Mouse (Mus musculus) heart, embryonic 14.5 days (tissue): ENCODE measurements around the gene Sap30bp. TPM values are rescaled to one million over a fixed set of nuclear protein-coding genes. Genes with fewer than 3 reads are reported as not detected.
A peak's percentile ranks its signal among the peaks of the same experiment; 100 is the strongest.

Experiments used
- ATAC-seq: fragments of 200-750 bp; cut with Nextera tagmentation; 2 replicates; pipeline ENCODE4 v1.8.0; 2017; ENCODE audit warnings: low read depth, moderate TSS enrichment; ENCODE audit not compliant: insufficient number of reproducible peaks, insufficient read depth, low FRiP score
- H3K27ac ChIP-seq, 2 experiments: fragments of 200-500 bp in 1 of 2; fragments of 300-500 bp in 1 of 2; sonication (generic) in 1 of 2; replicated peaks in 1 of 2; 2 replicates each; pipeline ENCODE4 v1.5.1; 2012 to 2014; ENCODE audit warnings: low read depth in 2 of 2, low read length in 2 of 2, control low read depth in 1 of 2, mild to moderate bottlenecking in 1 of 2, mixed read lengths in 1 of 2; ENCODE audit not compliant: control insufficient read depth in 1 of 2, insufficient read depth in 1 of 2
- H3K27me3 ChIP-seq: fragments of 300-500 bp; sonication (generic); 2 replicates; pipeline ENCODE4 v1.6.1; 2014; ENCODE audit warnings: mild to moderate bottlenecking, low read length, control low read depth; ENCODE audit not compliant: control insufficient read depth, insufficient read depth
- H3K36me3 ChIP-seq: fragments of 300-500 bp; sonication (generic); 2 replicates; pipeline ENCODE4 v1.6.1; 2014; ENCODE audit warnings: mild to moderate bottlenecking, control low read depth, low read length, mixed read lengths; ENCODE audit not compliant: control insufficient read depth, insufficient read depth
- H3K4me1 ChIP-seq, 2 experiments: fragments of 200-500 bp in 1 of 2; fragments of 300-500 bp in 1 of 2; sonication (generic) in 1 of 2; 2 replicates each; pipeline ENCODE4 v1.6.1; 2012 to 2014; ENCODE audit warnings: low read length in 2 of 2, control low read depth in 1 of 2, mixed read lengths in 1 of 2; ENCODE audit not compliant: control insufficient read depth in 2 of 2, insufficient read depth in 2 of 2
- H3K4me2 ChIP-seq: fragments of 300-500 bp; sonication (generic); 2 replicates; pipeline ENCODE4 v1.6.1; 2014; ENCODE audit warnings: mild to moderate bottlenecking, low read length
- H3K4me3 ChIP-seq, 2 experiments: fragments of 200-500 bp in 1 of 2; fragments of 300-500 bp in 1 of 2; sonication (generic) in 1 of 2; 2 replicates each; pipeline ENCODE4 v1.5.1; 2012 to 2014; ENCODE audit warnings: low read length in 2 of 2, mild to moderate bottlenecking in 2 of 2, control low read depth in 1 of 2, low read depth in 1 of 2, moderate library complexity in 1 of 2; ENCODE audit not compliant: control insufficient read depth in 1 of 2, insufficient read depth in 1 of 2
- H3K9ac ChIP-seq: fragments of 300-500 bp; sonication (generic); 2 replicates; pipeline ENCODE4 v1.6.1; 2014; ENCODE audit warnings: mild to moderate bottlenecking, low read length
- H3K9me3 ChIP-seq: fragments of 300-500 bp; sonication (generic); 2 replicates; pipeline ENCODE4 v1.6.1; 2016; ENCODE audit warnings: low read length, control low read depth; ENCODE audit not compliant: control insufficient read depth
- whole genome bisulfite sequencing: fragments of 180-500 bp; shearing (Covaris S2); extraction: QIAGEN DNeasy Blood & Tissue Kit; methylation state at CpG from one replicate; pipeline ENCODE4 v1.1.7; 2014; 5-methylcytosine and 5-hydroxymethylcytosine counted together
- polyA plus RNA-seq: library from polyadenylated mRNA; unstranded; fragments of >200 nt; fragmentation: Nextera tagmentation; extraction: Ambion mirVana; gene quantifications from 2 replicates; pipeline ENCODE4 v1.2.1, GENCODE M21; 2014

The Sap30bp gene
- polyA plus RNA-seq, 1 experiment from 2014 or later: 22.9 TPM

GRCm38 (mm10) chr11:115971016-115971415 lies 37.9 kb downstream of the Sap30bp start:
- Histone ChIP-seq H3K9ac (no peak overlapping the region), H3K4me3 (no peak overlapping the region), H3K27ac (no peak overlapping the region), H3K27me3 (peaks cover 29% of the 10 kb centered on the region), H3K4me1 (peaks cover 7 to 10% of the 10 kb centered on the region in 2 experiments; a peak in 3 of 4 replicates), H3K36me3 (peaks cover 11% of the 10 kb centered on the region), H3K4me2 (no peak overlapping the region), H3K9me3 (no peaks in the 10 kb centered on the region)
- ATAC-seq: no peak
- WGBS: 66% methylated on average over 6 of the region's 6 CpGs

- Histone ChIP-seq H3K9me3 (no peaks in the 10 kb centered on the region), H3K9ac (peak within 1 kb of the TSS; percentile 51), H3K4me1 (peaks cover 6 to 7% of the 10 kb centered on the region in 2 experiments; a peak in 3 of 4 replicates), H3K4me2 (peak within 1 kb of the TSS; percentile 80), H3K27ac (no peak within 1 kb of the TSS), H3K36me3 (no peaks in the 10 kb centered on the region), H3K4me3 (peak within 1 kb of the TSS; percentile 45 to 46), H3K27me3 (peaks cover 54% of the 10 kb centered on the region)
- WGBS: 10% methylated on average over 44 of the region's 58 CpGs
- peak; percentile 20; the same call in 1 of the 2 replicates for ATAC-seq
Measured at GRCm38 (mm10) chr11:115974309-115975082, 41.4 kb downstream of the Sap30bp start, which contains the start of gene Itgb4. TSS of gene Itgb4 (plus strand) at chr11:115974709.

DNA sequence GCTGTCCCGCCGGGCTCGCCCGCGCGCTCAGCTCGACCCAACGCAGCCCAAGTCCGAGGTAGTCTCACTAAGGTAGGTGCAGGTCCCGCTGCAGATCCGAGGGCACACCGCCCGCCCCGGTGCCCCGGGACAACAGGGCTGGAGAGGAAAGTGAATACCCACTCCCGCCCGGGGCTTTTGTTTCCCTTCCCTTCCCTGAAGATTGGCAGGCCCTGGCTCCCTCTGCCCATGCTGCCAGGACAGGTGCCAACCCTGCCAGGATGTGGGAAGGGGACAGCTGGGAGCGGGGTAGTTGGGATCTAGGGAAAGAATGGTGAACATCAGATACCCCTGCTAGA lies 42.0 kb downstream of the Sap30bp start:
- Histone ChIP-seq H3K4me2 (peak overlapping the region; percentile 80), H3K27me3 (peaks cover 54% of the 10 kb centered on the region), H3K9ac (peak overlapping the region; percentile 51), H3K9me3 (no peaks in the 10 kb centered on the region), H3K4me3 (peak overlapping the region; percentile 45 to 46), H3K4me1 (peaks cover 6 to 7% of the 10 kb centered on the region in 2 experiments; a peak in 3 of 4 replicates), H3K27ac (no peak overlapping the region), H3K36me3 (no peaks in the 10 kb centered on the region)
- ATAC-seq: 0 out of 2 replicates have a peak, but pooled peaks have one; percentile 7
- WGBS: 4% methylated on average over 18 of the region's 18 CpGs

GRCm38 (mm10) chr11:115975544-115975943 lies 42.5 kb downstream of the Sap30bp start:
- WGBS: 39% methylated on average over 12 of the region's 12 CpGs
- Histone ChIP-seq H3K9me3 (no peaks in the 10 kb centered on the region), H3K9ac (no peak overlapping the region), H3K27ac (no peak overlapping the region), H3K36me3 (no peaks in the 10 kb centered on the region), H3K4me3 (peak overlapping the region in 1 of 2 experiments; percentile 46; a peak in 1 of 4 replicates), H3K27me3 (peaks cover 54% of the 10 kb centered on the region), H3K4me2 (peak overlapping the region; percentile 80; the same call in 1 of the 2 replicates), H3K4me1 (peaks cover 6 to 7% of the 10 kb centered on the region in 2 experiments; a peak in 3 of 4 replicates)
- ATAC-seq: no peak

DNA sequence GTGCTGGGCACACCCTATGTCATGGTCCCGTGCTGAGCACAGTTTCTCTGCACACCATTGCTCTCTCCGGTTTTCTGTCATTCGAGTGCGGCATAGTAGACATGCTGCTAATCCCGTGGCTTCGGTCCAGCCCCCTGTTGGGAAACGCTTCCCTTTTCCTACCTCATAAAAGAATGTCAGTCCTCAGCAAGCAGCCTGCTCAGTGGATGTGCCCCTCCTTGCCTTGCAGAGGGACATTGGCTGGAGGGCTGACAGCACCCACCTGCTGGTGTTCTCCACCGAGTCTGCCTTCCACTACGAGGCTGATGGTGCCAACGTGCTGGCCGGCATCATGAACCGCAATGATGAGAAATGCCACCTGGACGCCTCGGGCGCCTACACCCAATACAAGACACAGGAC lies 49.4 kb downstream of the Sap30bp start:
- WGBS: 85% methylated on average over 15 of the region's 15 CpGs
- Histone ChIP-seq H3K4me3 (no peak overlapping the region), H3K4me1 (no peaks in the 10 kb centered on the region), H3K4me2 (no peak overlapping the region), H3K9ac (no peak overlapping the region), H3K27me3 (peaks cover 11% of the 10 kb centered on the region), H3K36me3 (no peaks in the 10 kb centered on the region), H3K9me3 (no peaks in the 10 kb centered on the region), H3K27ac (no peak overlapping the region)
- no peak for ATAC-seq

DNA sequence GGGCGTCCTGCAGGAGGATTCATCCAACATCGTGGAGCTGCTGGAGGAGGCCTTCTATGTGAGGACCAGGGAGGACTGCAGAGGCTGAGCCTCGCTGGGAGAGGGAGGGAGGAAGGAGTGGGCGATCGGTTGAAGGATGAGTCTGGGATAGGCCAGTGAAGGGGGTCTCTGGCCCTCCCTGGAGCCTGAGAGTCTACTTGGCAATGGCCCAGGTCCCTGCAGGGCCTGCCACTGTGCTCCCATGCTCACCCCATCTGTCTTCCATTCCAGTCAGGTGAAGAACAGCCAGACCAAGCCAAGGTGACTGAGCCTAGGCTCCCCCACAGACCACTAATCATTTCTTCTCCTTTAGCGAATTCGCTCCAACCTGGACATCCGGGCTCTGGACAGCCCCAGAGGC lies 50.2 kb downstream of the Sap30bp start:
- Histone ChIP-seq H3K4me1 (no peaks in the 10 kb centered on the region), H3K4me3 (no peak overlapping the region), H3K27me3 (peaks cover 9% of the 10 kb centered on the region), H3K4me2 (no peak overlapping the region), H3K9me3 (no peaks in the 10 kb centered on the region), H3K27ac (no peak overlapping the region), H3K9ac (no peak overlapping the region), H3K36me3 (no peaks in the 10 kb centered on the region)
- WGBS: 72% methylated on average over 8 of the region's 8 CpGs
- no peak for ATAC-seq

GRCm38 (mm10) chr11:115989686-115990085 lies 56.6 kb downstream of the Sap30bp start:
- Histone ChIP-seq H3K4me1 (no peaks in the 10 kb centered on the region; a peak in 1 of 4 replicates), H3K36me3 (no peaks in the 10 kb centered on the region), H3K27ac (no peak overlapping the region), H3K9me3 (no peaks in the 10 kb centered on the region), H3K9ac (no peak overlapping the region), H3K27me3 (0 out of 2 replicates have a peak, but pooled peaks cover 3% of the 10 kb centered on the region), H3K4me3 (peak overlapping the region; percentile 5 to 10; a peak in 3 of 4 replicates), H3K4me2 (peak overlapping the region; percentile 18)
- no peak for ATAC-seq
- whole genome bisulfite sequencing: 34% methylated on average over 15 of the region's 15 CpGs
